Mouse (Mus musculus) gonadal fat pad, adult 2 months (tissue): ENCODE measurements around the gene Tsg101. TPM values are rescaled to one million over a fixed set of nuclear protein-coding genes. Genes with fewer than 3 reads are reported as not detected.

Source experiments
- DNase-seq: peaks from one replicate; pipeline ENCODE4 v3.0.0-alpha.2; 2012; ENCODE audit warnings: low read depth
- polyA plus RNA-seq: library from polyadenylated mRNA; depleted of rRNA; stranded (reverse); fragments of >200 nt; gene quantifications from 2 replicates; pipeline ENCODE4 v1.2.3, GENCODE M21; 2012

Tsg101 gene
- polyA plus RNA-seq, 1 experiment, result 103 TPM

DNA sequence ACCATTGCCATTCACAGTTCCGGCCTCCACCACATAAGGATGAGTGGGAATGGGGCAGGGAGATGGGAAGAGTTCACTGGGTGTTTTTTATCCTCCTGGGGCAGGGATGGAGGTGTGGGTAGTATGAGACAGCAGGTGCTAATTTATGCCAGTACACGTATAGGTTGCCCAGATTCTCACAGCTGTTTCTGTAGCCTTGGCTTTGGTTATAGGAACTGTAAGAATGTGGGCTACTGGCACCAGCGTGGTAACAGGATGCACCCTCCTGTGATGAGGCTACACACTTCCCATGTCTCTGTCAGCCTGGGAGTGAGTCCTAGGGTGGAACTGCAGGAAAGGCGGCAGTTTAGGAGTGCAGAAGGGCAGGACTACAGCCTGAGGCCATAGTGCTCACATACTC is 42.9 kb downstream of the Tsg101 start:
- DNase-seq, result no peak

GRCm38 (mm10) chr7:46871988-46872387 is 47.8 kb downstream of the Tsg101 start:
- DNase-seq, result no peak

DNA sequence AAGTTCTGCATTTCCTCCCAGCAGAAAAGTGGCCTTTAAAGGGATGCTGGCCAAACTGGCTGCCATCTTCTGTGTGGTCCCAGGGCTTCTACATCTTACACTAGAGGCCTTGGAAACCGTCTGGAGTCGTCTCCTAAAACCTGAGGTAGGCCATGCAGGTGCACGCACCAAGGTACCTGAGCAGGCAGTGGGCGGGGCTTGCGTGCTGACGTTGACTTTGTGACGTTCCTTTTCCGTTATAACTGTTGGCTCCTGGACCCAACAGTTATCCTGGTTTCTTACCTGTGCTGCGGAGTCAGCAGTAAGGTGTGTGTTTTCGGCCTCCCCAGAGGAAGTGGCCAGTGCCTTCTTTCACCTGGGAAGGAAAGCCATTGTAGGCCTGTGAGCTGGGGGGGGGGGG is 58.8 kb downstream of the Tsg101 start, which contains the start of gene Ldhc:
TSS of gene Ldhc (plus strand) at position 208 of the 400 bp plus-strand sequence.
- DNase-seq, result no peak

DNA sequence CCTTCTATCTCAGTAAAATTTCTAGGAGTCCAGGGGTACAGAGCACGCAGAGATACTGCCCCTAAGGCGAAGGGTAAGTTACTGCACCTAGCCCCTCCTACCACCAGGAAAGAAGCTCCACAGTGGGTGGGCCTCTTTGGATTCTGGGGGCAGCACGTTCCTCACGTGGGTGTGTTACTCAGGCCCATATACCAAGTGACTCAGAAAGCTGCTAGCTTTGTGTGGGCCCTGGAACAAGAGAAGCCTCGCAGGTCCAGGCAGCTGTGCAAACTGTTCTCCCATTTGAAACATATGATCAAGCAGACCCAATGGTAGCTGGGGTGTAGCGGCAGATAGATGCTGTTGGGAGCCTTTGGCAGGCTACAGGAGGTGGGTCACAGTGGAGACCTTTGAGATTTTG is 60.7 kb downstream of the Tsg101 start:
- no peak for DNase-seq

DNA sequence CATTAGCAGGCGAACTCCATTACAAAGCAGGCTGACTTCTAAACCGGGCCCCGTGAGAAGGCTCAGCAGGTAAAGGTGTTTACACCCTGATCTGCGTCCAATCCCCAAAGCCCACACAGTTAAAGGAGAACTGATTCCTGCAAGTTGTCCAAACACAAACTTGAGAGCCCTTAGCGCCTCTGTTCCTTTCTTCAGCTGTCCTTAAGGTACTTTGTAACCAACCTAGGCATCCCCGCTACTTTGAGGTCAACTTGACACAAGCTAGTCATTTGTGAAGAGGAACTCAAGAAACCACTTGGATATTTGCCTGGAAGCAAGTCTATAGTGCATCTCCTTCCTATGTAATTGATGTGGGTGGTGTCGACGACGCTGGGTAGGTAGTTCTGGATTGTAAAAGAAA is 62.3 kb downstream of the Tsg101 start:
- no peak for DNase-seq

GRCm38 (mm10) chr7:46855866-46856560 is 63.8 kb downstream of the Tsg101 start:
- no peak for DNase-seq

- DNase-seq, result no peak
Observed at GRCm38 (mm10) chr7:46853365-46853764, 66.4 kb downstream of the Tsg101 start.

- no peak for DNase-seq
Observed at GRCm38 (mm10) chr7:46852666-46853065, 67.1 kb downstream of the Tsg101 start.

DNA sequence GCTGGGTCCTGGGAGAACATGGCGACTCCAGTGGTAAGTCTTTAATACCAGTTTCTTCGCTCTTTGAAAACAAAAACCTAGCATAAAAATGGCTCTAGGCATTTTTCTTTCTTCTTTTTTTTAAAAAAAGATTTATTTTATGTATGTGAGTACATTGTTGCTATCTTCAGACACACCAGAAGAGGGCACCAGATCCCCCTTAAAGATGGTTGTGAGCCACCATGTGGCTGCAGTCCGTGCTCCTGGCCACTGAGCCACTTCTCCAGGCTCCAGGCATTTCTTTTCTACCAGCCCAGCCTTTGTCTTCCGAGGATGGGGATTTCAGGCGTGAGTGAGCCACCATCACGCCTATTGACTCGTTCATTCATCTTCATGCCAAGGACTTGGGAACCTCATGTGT is 68.7 kb downstream of the Tsg101 start:
- DNase-seq, result no peak

DNA sequence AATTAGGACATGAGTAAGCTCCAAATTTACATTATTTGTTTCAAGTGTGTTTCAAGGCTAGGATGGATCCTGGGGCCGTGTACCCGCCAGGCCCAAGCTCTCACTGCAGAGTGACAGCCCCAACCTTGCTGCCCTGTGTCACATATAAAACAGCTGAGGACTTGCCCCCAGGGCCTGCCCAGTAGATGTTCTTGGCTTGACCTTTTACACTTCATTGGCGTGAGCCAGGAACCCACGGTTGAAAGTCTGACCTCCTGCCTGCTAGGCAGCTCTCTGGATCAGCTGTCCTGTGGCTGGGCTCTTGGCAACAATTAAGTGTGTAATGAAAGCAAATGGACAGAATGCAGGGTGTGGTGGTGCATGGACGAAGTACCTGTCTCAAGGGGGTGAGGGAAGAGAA is 70.5 kb downstream of the Tsg101 start:
- DNase-seq, result no peak

GRCm38 (mm10) chr7:46846486-46847244 is 73.1 kb downstream of the Tsg101 start:
- no peak for DNase-seq

DNA sequence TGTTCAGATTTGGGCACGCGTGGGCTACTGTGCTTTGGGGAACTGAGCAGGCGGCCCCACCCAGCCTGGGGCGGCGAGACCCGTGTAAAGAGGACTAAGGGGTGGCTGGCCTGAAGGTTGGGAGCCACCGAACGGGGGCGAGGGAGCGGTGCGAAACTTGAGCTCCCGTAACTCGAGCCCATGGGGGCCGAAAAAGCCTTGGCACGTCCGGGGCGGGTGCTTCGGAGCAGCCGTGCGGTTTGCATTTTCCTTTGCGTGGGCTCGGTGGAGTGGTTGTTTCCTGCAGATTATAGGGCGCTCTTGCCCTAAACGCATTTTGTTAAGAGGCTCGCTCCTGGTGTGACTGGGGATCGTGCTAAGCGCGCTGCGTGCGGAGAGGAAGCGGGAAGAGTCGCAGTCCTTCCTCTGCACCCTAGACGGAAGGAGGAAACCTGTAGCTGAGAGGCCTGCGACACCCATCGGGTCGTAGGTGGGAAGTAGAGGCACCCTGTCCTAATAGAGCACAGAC is 73.7 kb downstream of the Tsg101 start:
- no peak for DNase-seq

DNA sequence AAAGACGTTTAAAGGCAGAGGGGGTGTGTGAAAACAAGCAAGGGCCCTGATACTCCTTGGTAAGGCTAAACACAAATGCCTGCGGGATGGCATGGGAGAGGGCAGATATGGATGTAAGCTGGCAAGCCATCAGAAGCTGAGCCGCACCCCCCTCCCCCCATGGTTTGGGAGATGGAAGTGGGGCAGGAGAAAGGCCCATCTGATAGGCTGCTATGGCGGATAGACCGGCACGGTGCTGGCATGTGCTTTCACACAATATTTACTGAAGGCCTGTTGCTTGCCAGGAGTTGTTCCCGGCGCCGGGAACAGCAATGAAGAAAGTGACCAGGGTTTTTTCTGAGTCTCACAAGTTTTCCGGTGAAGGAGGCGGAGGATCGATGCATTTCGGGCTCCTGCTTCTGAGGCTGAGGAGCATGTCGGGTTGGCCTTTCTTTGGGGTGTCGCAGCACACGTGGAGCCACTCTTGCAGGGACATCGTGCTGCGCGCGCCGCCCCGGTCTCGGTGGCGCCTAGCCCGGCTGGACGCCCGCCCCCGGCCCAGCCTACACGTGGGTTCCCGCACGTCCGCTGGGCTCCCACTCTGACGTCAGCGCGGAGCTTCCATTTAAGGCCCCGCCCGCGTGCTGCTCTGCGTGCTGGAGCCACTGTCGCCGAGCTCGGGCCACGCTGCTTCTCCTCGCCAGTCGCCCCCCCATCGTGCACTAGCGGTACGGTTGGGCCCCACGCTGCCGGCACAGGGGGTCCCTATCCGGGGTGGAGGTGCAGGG is 74.4 kb downstream of the Tsg101 start:
- DNase-seq, result no peak

- DNase-seq, result no peak
Observed at GRCm38 (mm10) chr7:46843576-46843975, 76.2 kb downstream of the Tsg101 start.

DNA sequence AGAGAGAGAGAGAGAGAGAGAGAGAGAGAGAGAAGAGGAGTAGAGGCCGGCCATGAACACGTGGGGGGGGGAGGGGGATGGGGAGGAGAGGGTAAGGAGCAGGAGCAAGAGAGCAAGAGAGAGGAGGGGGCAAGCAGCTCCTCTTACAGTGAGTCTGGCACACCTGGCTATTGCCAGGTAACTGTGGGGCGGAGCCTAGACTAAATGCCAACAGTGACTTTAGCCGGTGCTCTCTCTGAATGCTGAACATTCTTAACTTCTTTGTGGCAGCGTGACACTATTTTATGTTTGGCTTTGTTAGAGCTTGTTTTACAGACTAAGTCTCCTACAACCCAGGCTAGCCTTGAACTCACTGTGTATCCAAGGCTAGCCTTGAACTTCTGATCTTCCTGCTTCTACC is 77.5 kb downstream of the Tsg101 start:
- DNase-seq, result no peak

GRCm38 (mm10) chr7:46840787-46841525 is 78.8 kb downstream of the Tsg101 start, which contains the start of gene Ldha:
Gene Ldha (plus strand): TSS chr7:46841475.
- DNase-seq, result no peak

- no peak for DNase-seq
Observed at GRCm38 (mm10) chr7:46840326-46840725, 79.4 kb downstream of the Tsg101 start.

- no peak for DNase-seq
Observed at GRCm38 (mm10) chr7:46839861-46840260, 79.9 kb downstream of the Tsg101 start.

DNA sequence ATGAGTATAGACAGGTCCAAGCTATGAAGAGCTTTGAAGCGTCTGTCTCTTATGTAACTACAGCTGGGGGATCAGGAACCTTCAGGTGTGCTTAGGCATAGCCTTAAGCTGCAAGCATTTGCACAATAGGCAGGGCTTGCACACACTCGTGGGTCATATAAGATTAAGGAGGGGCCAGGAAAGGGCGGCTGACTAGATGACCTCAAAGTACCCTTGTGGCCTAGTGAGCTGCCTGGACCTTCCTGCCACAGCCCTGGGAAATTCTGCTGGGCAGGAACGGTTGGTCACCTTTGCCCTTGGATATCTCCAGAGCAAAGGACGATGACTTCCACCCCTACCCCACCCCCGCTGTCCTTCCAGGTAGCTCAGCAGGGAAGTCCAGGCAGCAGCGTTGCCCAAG is 80.3 kb downstream of the Tsg101 start:
- no peak for DNase-seq
